Mouse (Mus musculus): Measurements from ENCODE around the gene Atic.

DNA sequence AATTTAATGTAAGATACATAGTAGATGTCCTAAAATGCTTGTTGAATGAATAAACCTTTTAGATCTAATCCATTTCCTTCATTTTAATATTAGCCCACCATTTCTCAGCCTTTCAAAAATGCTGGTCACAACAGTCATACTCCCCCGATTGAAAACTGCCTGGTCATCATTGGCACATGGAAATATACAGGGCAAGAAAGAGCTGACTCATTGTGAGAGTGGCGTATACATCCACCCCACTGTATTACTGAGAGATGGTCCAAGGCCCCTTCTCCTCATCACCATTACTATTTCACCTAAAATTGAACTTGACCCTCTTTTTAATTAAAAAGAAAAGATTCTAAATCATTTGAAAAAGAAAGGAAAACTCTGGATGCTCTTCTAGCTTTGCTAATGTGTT lies 26.2 kb upstream of the Atic start:
- TF ChIP-seq CTCF (IDR thresholded peaks at IDR 0.05; ENCODE audit: low read depth) (no peak), EP300 (optimal IDR thresholded peaks at IDR 0.05) (no peak)
